Comparison of ENCODE assay signal across 7 mouse cellular contexts in genomic region chr9:108094184-108094941, GRCm38 (mm10). TPM values are rescaled to one million over a fixed set of nuclear protein-coding genes. Genes with fewer than 3 reads are reported as not detected.
DNase-seq lines count a peak whose midpoint lies in the region; ATAC-seq lines count a peak whose summit lies in the region.

Apeh (minus strand) TSS chr9:108094606.

- H3K4me1 ChIP-seq in intestine, embryonic 15.5 days (replicated peaks), result peaks cover 24% of the 10 kb centered on the region
- H3K4me1 ChIP-seq in midbrain, embryonic 10.5 days, result peaks cover 42% of the 10 kb centered on the region

- DNase-seq in adrenal gland, adult 2 months, result peak; percentile 98
- DNase-seq in embryo, embryonic 11.5 days (ENCODE audit: low read depth, low spot score), result peak; percentile 88
- DNase-seq in gastrocnemius, postnatal 36 days, result peak; percentile 93 to 96
- peak; percentile 85 to 87 for DNase-seq in left cerebral cortex, postnatal 25 days (ENCODE audit: low spot score in 2 of 2)
- peak; percentile 96 for DNase-seq in midbrain, embryonic 10.5 days (ENCODE audit: low spot score)
- DNase-seq in right cerebral cortex, postnatal 4 days, result peak; percentile 85

- peak within 1 kb of the TSS; percentile 82 for H3K4me3 ChIP-seq in intestine, embryonic 15.5 days (replicated peaks)
- peak within 1 kb of the TSS; percentile 75 for H3K4me3 ChIP-seq in midbrain, embryonic 10.5 days

- no peaks in the 10 kb centered on the region for H3K9me3 ChIP-seq in intestine, embryonic 15.5 days
- H3K9me3 ChIP-seq in midbrain, embryonic 10.5 days (replicated peaks), result no peaks in the 10 kb centered on the region

- WGBS in intestine, embryonic 15.5 days, result under 1% methylated on average over 52 of the region's 52 CpGs
- under 1% methylated on average over 52 of the region's 52 CpGs for WGBS in midbrain, embryonic 10.5 days

- intact Hi-C loops in gastrocnemius, postnatal 36 days (cut with DNase I), result loop anchor here (5.0 kb wide), 1 partner anchor 198 kb away; the partner anchor contains the start of gene Nicn1
- intact Hi-C loops in left cerebral cortex, postnatal 25 days (cut with DNase I), result loop anchor here (2.0 kb wide), 1 partner anchor 190 kb away; no protein-coding TSS in a partner anchor

- peaks cover 20% of the 10 kb centered on the region for H3K36me3 ChIP-seq in intestine, embryonic 15.5 days
- peaks cover 36% of the 10 kb centered on the region for H3K36me3 ChIP-seq in midbrain, embryonic 10.5 days

- H3K27ac ChIP-seq in intestine, embryonic 15.5 days, result peak within 1 kb of the TSS; percentile 86
- peak within 1 kb of the TSS; percentile 87 for H3K27ac ChIP-seq in midbrain, embryonic 10.5 days (replicated peaks)

- peak within 1 kb of the TSS; percentile 90 for H3K9ac ChIP-seq in intestine, embryonic 15.5 days

- H3K27me3 ChIP-seq in intestine, embryonic 15.5 days (replicated peaks), result no peaks in the 10 kb centered on the region
- H3K27me3 ChIP-seq in midbrain, embryonic 10.5 days (ENCODE audit: low read depth, poor library complexity, severe bottlenecking), result no peaks in the 10 kb centered on the region

- H3K4me2 ChIP-seq in intestine, embryonic 15.5 days (replicated peaks), result peak within 1 kb of the TSS; percentile 97

- ATAC-seq in intestine, embryonic 15.5 days, result peak; percentile 96

RNA-seq across cellular contexts. Expression of gene Apeh, which starts in this region (rescaled TPM):
- total RNA-seq in adrenal gland, adult 2 months (2021), result 10 to 100 TPM; 90.2 to 91.6 TPM
- 96.2 and 121 TPM in 2 replicates for polyA plus RNA-seq in adrenal gland, adult 2 months (2012; rRNA removed)
- 10 to 100 TPM; 26.0 to 31.0 TPM for total RNA-seq in gastrocnemius, postnatal 36 days (2021)
- polyA plus RNA-seq in intestine, embryonic 15.5 days (2015; fragmentation: Nextera tagmentation; extraction: Ambion mirVana), result 76.5 and 96.8 TPM in 2 replicates
- 10 to 100 TPM; 29.8 to 36.9 TPM for total RNA-seq in left cerebral cortex, postnatal 25 days (2021)
- polyA plus RNA-seq in midbrain, embryonic 10.5 days (2016; fragmentation: Nextera tagmentation; extraction: Ambion mirVana), result 71.2 and 80.2 TPM in 2 replicates

Comparison
In these comparisons a context has a peak if more than half of its experiments do, and no peak if none do; other contexts are left out.
1. Peak in every context shown above with its lines: DNase-seq, ATAC-seq, H3K4me3 ChIP-seq and H3K27ac ChIP-seq.